Mouse (Mus musculus): ENCODE data around the gene Hcfc1r1.

GRCm38 (mm10) chr17:23664556-23665021, 8.8 kb upstream of the Hcfc1r1 start:
- peak; percentile 64 for TF ChIP-seq CTCF (conservative IDR thresholded peaks at IDR 0.05; ENCODE audit: insufficient read depth, insufficient read length, low read depth, low read length)
- TF ChIP-seq POLR2A (IDR thresholded peaks at IDR 0.05; ENCODE audit: low read depth, low read length): no peak
